Mouse (Mus musculus) liver, adult 2 months (tissue): ENCODE measurements around the gene 4933430I17Rik.

ENCODE experiments used
- CTCF ChIP-seq: fragments of 200-500 bp; IDR thresholded peaks from 2 replicates; pipeline ENCODE4 v1.5.1; 2011; ENCODE audit warnings: low read depth, low read length, control low read depth
- POLR2A ChIP-seq: fragments of 200-500 bp; IDR thresholded peaks from 2 replicates; pipeline ENCODE4 v1.6.1; 2011; ENCODE audit warnings: low read length, control low read depth; ENCODE audit not compliant: insufficient read depth; ENCODE audit errors: extremely low read depth

GRCm38 (mm10) chr4:62479937-62480708, 45.0 kb upstream of the 4933430I17Rik start, which contains the start of gene Bspry:
- TF ChIP-seq POLR2A (no peak), CTCF (no peak)
